Mouse (Mus musculus) embryonic fibroblast, embryonic 13.5 days (primary cell): ENCODE measurements at regions not wholly inside any gene's neighbourhood (a gene's known extent, or its start where the extent isn't known, plus 50 kb on each side); places are given as distances from the start of the nearest gene placed in this dataset.

Source experiments
- CTCF ChIP-seq: IDR thresholded peaks from 2 replicates; pipeline ENCODE4 v1.5.1; 2011; ENCODE audit warnings: mild to moderate bottlenecking, control low read depth, low read length, moderate library complexity, borderline replicate concordance; ENCODE audit not compliant: insufficient read depth
- POLR2A ChIP-seq: IDR thresholded peaks from 2 replicates; pipeline ENCODE4 v1.6.1; 2011; ENCODE audit warnings: low read depth, mild to moderate bottlenecking, control low read depth, low read length, moderate library complexity

GRCm38 (mm10) chr12:12725075-12725474, 216.6 kb downstream of the Mycn start:
- no peak for TF ChIP-seq POLR2A
- no peak for TF ChIP-seq CTCF
